Mouse (Mus musculus) retina, adult 2 months (tissue): ENCODE results near the gene Kpna4.
"Not testable (repeated sequence)": the region's sequence is repeated elsewhere in the genome, so short reads cannot be mapped to it uniquely, and the experiment has no call there.

Source experiments
- DNase-seq: peaks from one replicate; pipeline ENCODE4 v3.0.0-alpha.2; 2012; ENCODE audit warnings: low read depth, low spot score

Kpna4 gene

GRCm38 (mm10) chr3:69109079-69109478, 17.8 kb downstream of the Kpna4 start:
- no peak for DNase-seq

- no peak for DNase-seq
Observed at GRCm38 (mm10) chr3:69094456-69094855, 32.5 kb downstream of the Kpna4 start.

- DNase-seq: peak; percentile 8
Observed at GRCm38 (mm10) chr3:69064005-69064404, 62.9 kb downstream of the Kpna4 start.

GRCm38 (mm10) chr3:69062764-69063163, 64.1 kb downstream of the Kpna4 start:
- no peak for DNase-seq

GRCm38 (mm10) chr3:69060672-69061071, 66.2 kb downstream of the Kpna4 start:
- no peak for DNase-seq

GRCm38 (mm10) chr3:69055871-69056270, 71.0 kb downstream of the Kpna4 start:
- DNase-seq: no peak

GRCm38 (mm10) chr3:69054760-69055432, 72.0 kb downstream of the Kpna4 start:
- no peak for DNase-seq

GRCm38 (mm10) chr3:69051894-69052293, 75.0 kb downstream of the Kpna4 start:
- no peak for DNase-seq

- no peak for DNase-seq
Observed at GRCm38 (mm10) chr3:69049011-69049410, 77.9 kb downstream of the Kpna4 start.

GRCm38 (mm10) chr3:69047684-69048083, 79.2 kb downstream of the Kpna4 start:
- DNase-seq: no peak

GRCm38 (mm10) chr3:69046509-69046908, 80.4 kb downstream of the Kpna4 start:
- DNase-seq: no peak

GRCm38 (mm10) chr3:69045750-69046149, 81.2 kb downstream of the Kpna4 start:
- DNase-seq: no peak

GRCm38 (mm10) chr3:69045400-69045703, 81.6 kb downstream of the Kpna4 start:
- DNase-seq: no peak

GRCm38 (mm10) chr3:69044645-69045399, 82.1 kb downstream of the Kpna4 start, which contains the start of gene Trim59:
Gene Trim59 (minus strand): TSS chr3:69044755.
- DNase-seq: peak; percentile 74

GRCm38 (mm10) chr3:69044167-69044591, 82.7 kb downstream of the Kpna4 start:
- DNase-seq: peak; percentile 3

- no peak for DNase-seq
Observed at GRCm38 (mm10) chr3:69041298-69041697, 85.6 kb downstream of the Kpna4 start.

GRCm38 (mm10) chr3:69040105-69040504, 86.8 kb downstream of the Kpna4 start:
- no peak for DNase-seq

GRCm38 (mm10) chr3:69026133-69026783, 100.7 kb downstream of the Kpna4 start:
- DNase-seq: no peak

- no peak for DNase-seq
Observed at GRCm38 (mm10) chr3:69020764-69021163, 106.1 kb downstream of the Kpna4 start.

GRCm38 (mm10) chr3:69020285-69020684, 106.6 kb downstream of the Kpna4 start:
- no peak for DNase-seq

- DNase-seq: not testable (repeated sequence)
Observed at GRCm38 (mm10) chr3:69018635-69019034, 108.3 kb downstream of the Kpna4 start.

- no peak for DNase-seq
Observed at GRCm38 (mm10) chr3:69017181-69017580, 109.7 kb downstream of the Kpna4 start.
